Mouse (Mus musculus): ENCODE results near the gene Irgm2. TPM values are rescaled to one million over a fixed set of nuclear protein-coding genes. Genes with fewer than 3 reads are reported as not detected.
"Not testable (repeated sequence)": the region's sequence is repeated elsewhere in the genome, so short reads cannot be mapped to it uniquely, and the experiment has no call there.

Gene Irgm2
- total RNA-seq (2021), result 1 to 10 TPM; 1.3 to 2.1 TPM

GRCm38 (mm10) chr11:58199229-58200037, at the start of gene Irgm2, which contains the start of gene Igtp:
Irgm2 (plus strand) TSS chr11:58199618.
Igtp (plus strand) TSS chr11:58199556.
- peak; percentile 13 to 31 for DNase-seq (ENCODE audit: extremely low spot score in 1 of 2, low spot score in 1 of 2)

GRCm38 (mm10) chr11:58155458-58155857, 44.0 kb upstream of the Irgm2 start:
- DNase-seq (ENCODE audit: extremely low spot score in 1 of 2, low spot score in 1 of 2), result no peak

- no peak for DNase-seq (ENCODE audit: extremely low spot score in 1 of 2, low spot score in 1 of 2)
Observed at GRCm38 (mm10) chr11:58156871-58157270, 42.5 kb upstream of the Irgm2 start.

- no peak for DNase-seq (ENCODE audit: extremely low spot score in 1 of 2, low spot score in 1 of 2)
Observed at GRCm38 (mm10) chr11:58165072-58165471, 34.3 kb upstream of the Irgm2 start.

- DNase-seq (ENCODE audit: extremely low spot score in 1 of 2, low spot score in 1 of 2), result no peak
Observed at GRCm38 (mm10) chr11:58167822-58168166, 31.6 kb upstream of the Irgm2 start.

- DNase-seq (ENCODE audit: extremely low spot score in 1 of 2, low spot score in 1 of 2), result peak; percentile 75 to 78
Observed at GRCm38 (mm10) chr11:58168167-58168915, 31.1 kb upstream of the Irgm2 start, which contains the start of gene Gemin5. Gemin5 (minus strand) TSS chr11:58168539.

- DNase-seq (ENCODE audit: extremely low spot score in 1 of 2, low spot score in 1 of 2), result no peak
Observed at GRCm38 (mm10) chr11:58169666-58170065, 29.8 kb upstream of the Irgm2 start.

- peak; percentile 87 to 96 for DNase-seq (ENCODE audit: extremely low spot score in 1 of 2, low spot score in 1 of 2)
Observed at GRCm38 (mm10) chr11:58171459-58172091, 27.8 kb upstream of the Irgm2 start, which contains the start of gene Mrpl22. Mrpl22 (plus strand) TSS chr11:58171661.

GRCm38 (mm10) chr11:58179563-58179962, 19.9 kb upstream of the Irgm2 start:
- peak; percentile 51 to 77 for DNase-seq (ENCODE audit: extremely low spot score in 1 of 2, low spot score in 1 of 2)

- not testable (repeated sequence) for DNase-seq (ENCODE audit: extremely low spot score in 1 of 2, low spot score in 1 of 2)
Observed at GRCm38 (mm10) chr11:58179986-58180385, 19.4 kb upstream of the Irgm2 start.

- no peak for DNase-seq (ENCODE audit: extremely low spot score in 1 of 2, low spot score in 1 of 2)
Observed at GRCm38 (mm10) chr11:58180756-58181155, 18.7 kb upstream of the Irgm2 start.

- DNase-seq (ENCODE audit: extremely low spot score in 1 of 2, low spot score in 1 of 2), result no peak
Observed at GRCm38 (mm10) chr11:58183579-58183978, 15.8 kb upstream of the Irgm2 start.

- no peak for DNase-seq (ENCODE audit: extremely low spot score in 1 of 2, low spot score in 1 of 2)
Observed at GRCm38 (mm10) chr11:58189675-58190074, 9.7 kb upstream of the Irgm2 start.

- DNase-seq (ENCODE audit: extremely low spot score in 1 of 2, low spot score in 1 of 2), result no peak
Observed at GRCm38 (mm10) chr11:58193326-58193725, 6.1 kb upstream of the Irgm2 start.

GRCm38 (mm10) chr11:58193860-58194520, 5.4 kb upstream of the Irgm2 start:
- no peak for DNase-seq (ENCODE audit: extremely low spot score in 1 of 2, low spot score in 1 of 2)

GRCm38 (mm10) chr11:58198663-58199062, 755 bp upstream of the Irgm2 start:
- DNase-seq (ENCODE audit: extremely low spot score in 1 of 2, low spot score in 1 of 2), result no peak

GRCm38 (mm10) chr11:58200226-58200625, 808 bp downstream of the Irgm2 start:
- no peak for DNase-seq (ENCODE audit: extremely low spot score in 1 of 2, low spot score in 1 of 2)

- no peak for DNase-seq (ENCODE audit: extremely low spot score in 1 of 2, low spot score in 1 of 2)
Observed at GRCm38 (mm10) chr11:58201052-58201451, 1.6 kb downstream of the Irgm2 start.

- DNase-seq (ENCODE audit: extremely low spot score in 1 of 2, low spot score in 1 of 2), result no peak
Observed at GRCm38 (mm10) chr11:58210321-58210886, 11.0 kb downstream of the Irgm2 start.

GRCm38 (mm10) chr11:58211062-58211681, 11.8 kb downstream of the Irgm2 start:
- no peak for DNase-seq (ENCODE audit: extremely low spot score in 1 of 2, low spot score in 1 of 2)
